Mouse (Mus musculus) heart, embryonic 10.5 days (tissue): ENCODE results near the gene Srsf2. TPM values are rescaled to one million over a fixed set of nuclear protein-coding genes. Genes with fewer than 3 reads are reported as not detected.
"Not testable (repeated sequence)": the region's sequence is repeated elsewhere in the genome, so short reads cannot be mapped to it uniquely, and the experiment has no call there.

Experiments
- DNase-seq: peaks from one replicate; pipeline ENCODE4 v3.0.0-alpha.2; 2017; ENCODE audit warnings: low spot score
- H3K27ac ChIP-seq: fragments of 300-500 bp; sonication (generic); 2 replicates; pipeline ENCODE4 v1.5.1; 2016; ENCODE audit warnings: mild to moderate bottlenecking
- H3K27me3 ChIP-seq: fragments of 300-500 bp; sonication (generic); 2 replicates; pipeline ENCODE4 v1.6.1; 2016; ENCODE audit warnings: mild to moderate bottlenecking; ENCODE audit not compliant: poor library complexity, insufficient read depth, severe bottlenecking
- H3K36me3 ChIP-seq: fragments of 300-500 bp; sonication (generic); 2 replicates; pipeline ENCODE4 v1.6.1; 2016; ENCODE audit warnings: mild to moderate bottlenecking, moderate library complexity
- H3K4me1 ChIP-seq: fragments of 300-500 bp; sonication (generic); 2 replicates; pipeline ENCODE4 v1.6.1; 2016; ENCODE audit warnings: mild to moderate bottlenecking
- H3K4me3 ChIP-seq: fragments of 300-500 bp; sonication (generic); 2 replicates; pipeline ENCODE4 v1.5.1; 2016; ENCODE audit warnings: mild to moderate bottlenecking, moderate library complexity
- H3K9me3 ChIP-seq: fragments of 300-500 bp; sonication (generic); 2 replicates; pipeline ENCODE4 v1.6.1; 2016; ENCODE audit warnings: mild to moderate bottlenecking, moderate library complexity
- WGBS: fragments of 180-500 bp; shearing (Covaris S2); methylation state at CpG from one replicate; pipeline ENCODE4 v1.1.7; 2016; 5-methylcytosine and 5-hydroxymethylcytosine counted together
- polyA plus RNA-seq: library from polyadenylated mRNA; unstranded; fragments of >200 nt; fragmentation: Nextera tagmentation; extraction: Ambion mirVana; gene quantifications from 2 replicates; pipeline ENCODE4 v1.2.1, GENCODE M21; 2016

Srsf2 gene
- polyA plus RNA-seq, 1 experiment from 2014 or later = 728 TPM

GRCm38 (mm10) chr11:116838936-116839335, 14.0 kb downstream of the Srsf2 start:
- Histone ChIP-seq H3K27me3 (no peaks in the 10 kb centered on the region), H3K4me3 (no peak overlapping the region), H3K27ac (no peak overlapping the region), H3K9me3 (no peaks in the 10 kb centered on the region), H3K36me3 (peaks cover 74% of the 10 kb centered on the region), H3K4me1 (peaks cover 26% of the 10 kb centered on the region)
- 88% methylated on average over 14 of the region's 14 CpGs for WGBS
- no peak for DNase-seq

- Histone ChIP-seq H3K27me3 (no peaks in the 10 kb centered on the region), H3K36me3 (peaks cover 88% of the 10 kb centered on the region), H3K27ac (no peak overlapping the region), H3K4me3 (no peak overlapping the region), H3K9me3 (no peaks in the 10 kb centered on the region), H3K4me1 (peaks cover 29% of the 10 kb centered on the region)
- DNase-seq = no peak
- 92% methylated on average over 10 of the region's 10 CpGs for WGBS
These were observed 15.5 kb downstream of the Srsf2 start for GRCm38 (mm10) chr11:116837441-116837840.

DNA sequence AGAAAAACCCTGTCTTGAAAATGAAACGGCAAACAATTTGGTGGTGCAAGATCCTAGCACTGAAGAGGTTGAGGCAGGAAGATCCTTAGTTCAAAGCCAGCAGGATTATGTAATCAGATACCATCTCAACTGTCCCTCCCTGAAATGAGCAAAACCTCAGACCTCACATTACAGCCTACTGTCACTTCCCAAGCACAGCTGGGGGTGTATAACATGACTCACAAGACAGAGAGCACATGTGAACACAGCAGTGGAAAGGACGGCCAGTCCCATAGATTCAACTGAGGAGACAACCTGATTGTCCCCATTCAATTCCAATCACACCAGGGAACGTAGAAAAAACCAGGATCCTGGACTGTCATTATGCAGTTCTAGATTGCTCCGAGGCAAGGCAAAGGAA, 16.6 kb downstream of the Srsf2 start:
- H3K4me3 ChIP-seq = no peak overlapping the region
- peaks cover 30% of the 10 kb centered on the region for H3K4me1 ChIP-seq
- no peak for DNase-seq
- H3K27ac ChIP-seq = no peak overlapping the region
- WGBS = 94% methylated on average over 4 of the region's 4 CpGs
- peaks cover 92% of the 10 kb centered on the region for H3K36me3 ChIP-seq
- H3K27me3 ChIP-seq = no peaks in the 10 kb centered on the region
- H3K9me3 ChIP-seq = no peaks in the 10 kb centered on the region

- WGBS = 94% methylated on average over 1 of the region's 1 CpGs
- H3K36me3 ChIP-seq = peaks cover 82% of the 10 kb centered on the region
- DNase-seq = no peak
These were observed 17.9 kb downstream of the Srsf2 start for GRCm38 (mm10) chr11:116834954-116835353.

DNA sequence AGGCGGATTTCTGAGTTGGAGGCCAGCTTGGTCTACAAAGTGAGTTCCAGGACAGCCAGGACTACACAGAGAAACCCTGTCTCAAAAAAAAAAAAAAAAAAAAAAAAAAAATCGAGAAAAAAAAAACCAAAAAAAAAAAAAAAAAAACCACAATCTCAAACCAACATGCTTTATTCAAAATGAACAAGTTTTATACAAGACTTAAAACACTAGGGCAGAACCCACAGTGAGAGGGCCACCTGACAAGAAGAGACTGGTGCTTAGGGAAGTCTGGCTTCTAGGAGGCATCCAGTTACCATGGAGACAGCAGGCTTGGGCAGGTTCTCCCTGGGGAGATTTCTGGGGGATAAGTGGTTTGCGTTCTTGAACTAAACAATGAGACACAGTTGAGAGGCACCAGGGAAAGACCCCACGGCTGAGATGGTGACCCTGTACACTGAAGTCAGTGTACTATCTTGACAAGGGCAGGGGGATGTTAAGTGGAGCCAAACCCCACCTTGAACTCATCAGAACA, 20.7 kb downstream of the Srsf2 start:
- H3K27ac ChIP-seq = no peak overlapping the region
- no peaks in the 10 kb centered on the region for H3K27me3 ChIP-seq
- no peak overlapping the region for H3K4me3 ChIP-seq
- DNase-seq = no peak
- WGBS = 38% methylated on average over 4 of the region's 4 CpGs
- H3K9me3 ChIP-seq = no peaks in the 10 kb centered on the region
- peaks cover 55% of the 10 kb centered on the region for H3K36me3 ChIP-seq
- peaks cover 26% of the 10 kb centered on the region for H3K4me1 ChIP-seq

More at GRCm38 (mm10) chr11:116834954-116835353, 17.9 kb downstream of the Srsf2 start:
- peaks cover 17% of the 10 kb centered on the region for H3K4me1 ChIP-seq
- H3K9me3 ChIP-seq = no peaks in the 10 kb centered on the region
- H3K4me3 ChIP-seq = no peak overlapping the region
- no peak overlapping the region for H3K27ac ChIP-seq
- H3K27me3 ChIP-seq = no peaks in the 10 kb centered on the region

- H3K36me3 ChIP-seq = peaks cover 12% of the 10 kb centered on the region
- H3K9me3 ChIP-seq = no peaks in the 10 kb centered on the region
- peak within 1 kb of the TSS; percentile 92 for H3K27ac ChIP-seq
- WGBS = under 1% methylated on average over 71 of the region's 71 CpGs
- H3K4me1 ChIP-seq = peaks cover 42% of the 10 kb centered on the region
- H3K27me3 ChIP-seq = peaks cover 7% of the 10 kb centered on the region; the same call in 1 of the 2 replicates
- DNase-seq = peak; percentile 92
- peak within 1 kb of the TSS; percentile 91 for H3K4me3 ChIP-seq
These were observed 25.2 kb downstream of the Srsf2 start, which contains the start of gene Mxra7 for GRCm38 (mm10) chr11:116827534-116828165. Gene Mxra7, minus strand, starts transcription at chr11:116828046.

GRCm38 (mm10) chr11:116826550-116827504, 26.1 kb downstream of the Srsf2 start:
- Histone ChIP-seq H3K9me3 (no peaks in the 10 kb centered on the region), H3K27me3 (peaks cover 7% of the 10 kb centered on the region; the same call in 1 of the 2 replicates), H3K4me1 (peaks cover 45% of the 10 kb centered on the region), H3K27ac (peak overlapping the region; percentile 92), H3K36me3 (peaks cover 8% of the 10 kb centered on the region), H3K4me3 (peak overlapping the region; percentile 91)
- WGBS = 31% methylated on average over 17 of the region's 17 CpGs
- no peak for DNase-seq

GRCm38 (mm10) chr11:116825230-116825629, 27.7 kb downstream of the Srsf2 start:
- Histone ChIP-seq H3K4me1 (peaks cover 61% of the 10 kb centered on the region), H3K27ac (peak overlapping the region; percentile 49), H3K36me3 (peaks cover 2% of the 10 kb centered on the region; the same call in 1 of the 2 replicates), H3K27me3 (peaks cover 7% of the 10 kb centered on the region; the same call in 1 of the 2 replicates), H3K9me3 (no peaks in the 10 kb centered on the region), H3K4me3 (0 out of 2 replicates have a peak overlapping the region, but pooled peaks have one; percentile 5)
- DNase-seq = no peak
- WGBS = 64% methylated on average over 5 of the region's 5 CpGs

- WGBS = 94% methylated on average over 10 of the region's 10 CpGs
- H3K4me1 ChIP-seq = peaks cover 74% of the 10 kb centered on the region
These were observed 29.0 kb downstream of the Srsf2 start for GRCm38 (mm10) chr11:116823885-116824284.

GRCm38 (mm10) chr11:116823255-116823654, 29.6 kb downstream of the Srsf2 start:
- H3K27ac ChIP-seq = no peak overlapping the region
- no peaks in the 10 kb centered on the region for H3K9me3 ChIP-seq
- H3K27me3 ChIP-seq = peaks cover 7% of the 10 kb centered on the region; the same call in 1 of the 2 replicates
- 100% methylated on average over 2 of the region's 2 CpGs for WGBS
- no peak overlapping the region for H3K4me3 ChIP-seq
- no peak for DNase-seq
- H3K36me3 ChIP-seq = peaks cover 2% of the 10 kb centered on the region; the same call in 1 of the 2 replicates
- H3K4me1 ChIP-seq = peaks cover 75% of the 10 kb centered on the region

More at GRCm38 (mm10) chr11:116823885-116824284, 29.0 kb downstream of the Srsf2 start:
- not testable (repeated sequence) for DNase-seq, H3K27me3 ChIP-seq, H3K9me3 ChIP-seq, H3K36me3 ChIP-seq, H3K4me3 ChIP-seq, H3K27ac ChIP-seq

DNA sequence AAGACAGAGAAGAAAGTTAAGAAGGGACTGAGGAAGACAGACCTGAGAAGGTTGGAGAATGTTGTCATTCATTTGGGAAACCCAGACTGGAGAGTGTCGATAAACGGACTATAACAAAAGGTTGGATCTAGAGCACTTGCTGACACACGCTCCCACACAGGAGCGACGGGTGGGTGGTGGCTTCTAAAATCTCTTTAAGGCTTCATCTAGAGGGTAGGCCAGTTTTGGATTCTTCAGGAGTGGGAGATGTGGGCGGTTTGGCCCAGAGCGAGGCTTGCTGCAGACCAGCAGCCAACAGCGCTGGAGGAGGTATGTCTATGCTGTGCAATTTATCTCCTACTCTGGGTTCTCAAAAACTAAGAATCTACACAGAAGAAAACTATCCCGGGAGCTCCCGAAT, 30.3 kb downstream of the Srsf2 start:
- WGBS = 89% methylated on average over 10 of the region's 10 CpGs
- H3K27ac ChIP-seq = 0 out of 2 replicates have a peak overlapping the region, but pooled peaks have one; percentile 83

DNA sequence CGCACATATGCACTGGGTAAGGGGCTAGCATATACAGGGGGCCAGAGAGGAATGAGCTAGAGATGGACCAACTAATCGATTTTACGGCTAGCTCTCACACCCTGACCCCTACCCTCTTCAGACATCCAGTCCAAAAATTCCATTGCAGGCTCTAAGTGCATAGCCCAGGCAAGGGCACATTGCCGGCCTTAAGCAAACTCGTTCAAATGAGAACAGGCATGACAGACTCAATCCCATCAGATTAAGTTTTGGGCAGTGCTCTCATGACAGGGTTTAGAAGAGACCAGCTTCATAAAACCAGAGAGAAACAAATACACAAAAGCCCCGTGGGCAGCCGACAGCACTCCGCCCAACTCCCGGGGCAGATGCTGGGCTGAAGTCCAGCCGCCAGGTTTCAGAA, 30.7 kb downstream of the Srsf2 start:
- Histone ChIP-seq H3K4me3 (no peak overlapping the region), H3K27ac (peak overlapping the region; percentile 83; the same call in 1 of the 2 replicates), H3K27me3 (peaks cover 7% of the 10 kb centered on the region; the same call in 1 of the 2 replicates), H3K9me3 (no peaks in the 10 kb centered on the region), H3K36me3 (peaks cover 2% of the 10 kb centered on the region; the same call in 1 of the 2 replicates), H3K4me1 (peaks cover 71% of the 10 kb centered on the region)
- 79% methylated on average over 10 of the region's 10 CpGs for WGBS
- no peak for DNase-seq

More for the DNA sequence above, 30.3 kb downstream of the Srsf2 start:
- H3K27me3 ChIP-seq = peaks cover 7% of the 10 kb centered on the region; the same call in 1 of the 2 replicates
- no peaks in the 10 kb centered on the region for H3K9me3 ChIP-seq
- H3K36me3 ChIP-seq = peaks cover 2% of the 10 kb centered on the region; the same call in 1 of the 2 replicates
- no peak for DNase-seq
- peaks cover 71% of the 10 kb centered on the region for H3K4me1 ChIP-seq
- H3K4me3 ChIP-seq = no peak overlapping the region
